Mouse (Mus musculus) heart, embryonic 11.5 days (tissue): Measurements from ENCODE around the gene Minpp1. TPM values are rescaled to one million over a fixed set of nuclear protein-coding genes. Genes with fewer than 3 reads are reported as not detected.
A peak's percentile ranks its signal among the peaks of the same experiment; 100 is the strongest.
"Not testable (repeated sequence)": the region's sequence is repeated elsewhere in the genome, so short reads cannot be mapped to it uniquely, and the experiment has no call there.

Source experiments
- ATAC-seq: fragments of 200-750 bp; cut with Nextera tagmentation; replicated peaks from 2 replicates; pipeline ENCODE4 v1.8.0; 2017; ENCODE audit warnings: moderate library complexity; ENCODE audit not compliant: insufficient number of reproducible peaks, low FRiP score, low TSS enrichment
- H3K27ac ChIP-seq: fragments of 300-500 bp; sonication (generic); 2 replicates; pipeline ENCODE4 v1.5.1; 2014; ENCODE audit warnings: mild to moderate bottlenecking, low read depth, low read length
- H3K27me3 ChIP-seq: fragments of 300-500 bp; sonication (generic); 2 replicates; pipeline ENCODE4 v1.6.1; 2014; ENCODE audit warnings: mild to moderate bottlenecking, low read length, mixed read lengths; ENCODE audit not compliant: control insufficient read depth, insufficient read depth
- H3K36me3 ChIP-seq: fragments of 300-500 bp; sonication (generic); 2 replicates; pipeline ENCODE4 v1.6.1; 2014; ENCODE audit warnings: mild to moderate bottlenecking, low read length, moderate library complexity, mixed read lengths; ENCODE audit not compliant: control insufficient read depth, insufficient read depth
- H3K4me1 ChIP-seq: fragments of 300-500 bp; sonication (generic); 2 replicates; pipeline ENCODE4 v1.6.1; 2014; ENCODE audit warnings: low read length; ENCODE audit not compliant: control insufficient read depth, insufficient read depth
- H3K4me2 ChIP-seq: fragments of 300-500 bp; sonication (generic); 2 replicates; pipeline ENCODE4 v1.6.1; 2014; ENCODE audit warnings: mild to moderate bottlenecking, moderate library complexity
- H3K4me3 ChIP-seq: fragments of 300-500 bp; sonication (generic); 2 replicates; pipeline ENCODE4 v1.5.1; 2014; ENCODE audit warnings: low read depth, low read length
- H3K9ac ChIP-seq: fragments of 300-500 bp; sonication (generic); 2 replicates; pipeline ENCODE4 v1.6.1; 2014; ENCODE audit warnings: mild to moderate bottlenecking, low read depth, low read length, moderate library complexity
- H3K9me3 ChIP-seq: fragments of 300-500 bp; sonication (generic); replicated peaks from 2 replicates; pipeline ENCODE4 v1.6.1; 2016; ENCODE audit warnings: low read length; ENCODE audit not compliant: control insufficient read depth
- WGBS: fragments of 180-500 bp; shearing (Covaris S2); extraction: QIAGEN DNeasy Blood & Tissue Kit; methylation state at CpG from one replicate; pipeline ENCODE4 v1.1.7; 2014; ENCODE audit not compliant: insufficient replicate concordance; 5-methylcytosine and 5-hydroxymethylcytosine counted together
- polyA plus RNA-seq: library from polyadenylated mRNA; unstranded; fragments of >200 nt; fragmentation: Nextera tagmentation; extraction: Ambion mirVana; gene quantifications from 2 replicates; pipeline ENCODE4 v1.2.1, GENCODE M21; 2014

Minpp1 gene
- polyA plus RNA-seq: 74.3 and 77.0 TPM in 2 replicates

DNA sequence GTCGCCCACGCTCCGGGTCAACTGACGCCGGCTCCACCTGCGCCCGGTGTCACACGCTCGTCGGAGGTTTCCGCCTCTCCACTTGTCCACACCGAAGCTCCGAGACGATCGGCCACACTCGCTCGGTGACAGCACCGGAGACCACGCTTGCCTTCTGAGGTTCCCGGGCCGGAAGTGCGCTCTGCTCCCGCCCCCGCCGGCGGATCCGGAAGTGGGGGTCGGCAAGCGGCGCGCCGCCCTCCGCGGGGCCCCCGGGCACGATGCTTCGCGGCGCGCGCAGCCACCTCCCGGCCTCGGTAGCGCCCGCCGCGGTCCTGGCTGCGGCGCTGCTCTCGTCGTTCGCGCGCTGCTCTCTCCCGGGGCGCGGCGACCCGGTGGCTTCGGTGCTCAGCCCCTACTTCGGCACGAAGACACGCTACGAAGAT, at the start of gene Minpp1:
Gene Minpp1 (plus strand): TSS at position 89 of the 425 bp plus-strand sequence.
- Histone ChIP-seq H3K9ac (peak within 1 kb of the TSS; percentile 78), H3K36me3 (no peaks in the 10 kb centered on the region), H3K27ac (peak within 1 kb of the TSS; percentile 85), H3K4me1 (peaks cover 16% of the 10 kb centered on the region), H3K9me3 (no peaks in the 10 kb centered on the region), H3K4me3 (peak within 1 kb of the TSS; percentile 66), H3K4me2 (peak within 1 kb of the TSS; percentile 82), H3K27me3 (no peaks in the 10 kb centered on the region)
- peak; percentile 86 for ATAC-seq
- WGBS: under 1% methylated on average over 64 of the region's 64 CpGs

DNA sequence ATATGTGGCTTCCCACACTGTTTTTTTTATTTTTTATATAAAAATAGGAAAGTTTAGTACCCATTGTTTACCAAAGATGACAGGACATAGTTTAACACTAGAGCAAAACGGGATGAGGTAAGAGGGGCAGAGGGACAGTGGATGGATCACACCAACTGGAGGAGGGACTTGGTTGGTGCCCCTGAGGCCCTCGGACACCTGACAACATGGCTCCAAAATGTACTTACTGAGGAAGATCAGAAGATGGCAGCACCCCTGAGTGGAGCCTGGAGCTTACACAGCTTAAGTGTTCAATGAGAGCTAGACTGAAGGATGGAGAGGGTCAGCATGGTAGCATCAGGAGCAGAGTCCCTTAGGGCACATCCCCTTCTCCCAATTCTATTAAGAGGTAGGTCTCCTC, 46.2 kb upstream of the Minpp1 start:
- Histone ChIP-seq H3K4me2 (no peak overlapping the region), H3K27me3 (no peaks in the 10 kb centered on the region), H3K27ac (no peak overlapping the region), H3K4me1 (no peaks in the 10 kb centered on the region), H3K9ac (no peak overlapping the region), H3K36me3 (no peaks in the 10 kb centered on the region), H3K9me3 (no peaks in the 10 kb centered on the region), H3K4me3 (no peak overlapping the region)
- WGBS: 93% methylated on average over 2 of the region's 2 CpGs
- no peak for ATAC-seq

DNA sequence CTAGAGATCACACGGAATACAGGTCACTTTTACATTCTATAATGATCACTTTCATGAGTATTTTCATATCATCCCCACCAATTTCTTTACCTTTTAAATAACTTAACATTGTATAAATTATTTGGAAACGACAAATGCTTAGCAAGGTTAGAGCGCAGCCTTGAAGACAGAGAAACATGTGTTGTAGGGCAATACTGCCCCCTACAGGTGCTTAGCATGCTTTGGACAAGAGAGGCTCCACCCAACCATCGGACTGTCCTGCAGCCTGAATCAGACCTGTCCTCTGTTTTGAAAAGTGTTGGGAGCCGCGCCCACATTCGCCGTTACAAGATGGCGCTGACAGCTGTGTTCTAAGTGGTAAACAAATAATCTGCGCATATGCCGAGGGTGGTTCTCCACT, 44.0 kb upstream of the Minpp1 start:
- no peaks in the 10 kb centered on the region for H3K36me3 ChIP-seq
- H3K4me3 ChIP-seq: no peak overlapping the region
- H3K4me2 ChIP-seq: no peak overlapping the region
- no peaks in the 10 kb centered on the region for H3K9me3 ChIP-seq
- no peak for ATAC-seq
- no peaks in the 10 kb centered on the region for H3K4me1 ChIP-seq
- H3K27me3 ChIP-seq: no peaks in the 10 kb centered on the region
- H3K27ac ChIP-seq: no peak overlapping the region
- WGBS: 93% methylated on average over 9 of the region's 11 CpGs
- H3K9ac ChIP-seq: no peak overlapping the region

DNA sequence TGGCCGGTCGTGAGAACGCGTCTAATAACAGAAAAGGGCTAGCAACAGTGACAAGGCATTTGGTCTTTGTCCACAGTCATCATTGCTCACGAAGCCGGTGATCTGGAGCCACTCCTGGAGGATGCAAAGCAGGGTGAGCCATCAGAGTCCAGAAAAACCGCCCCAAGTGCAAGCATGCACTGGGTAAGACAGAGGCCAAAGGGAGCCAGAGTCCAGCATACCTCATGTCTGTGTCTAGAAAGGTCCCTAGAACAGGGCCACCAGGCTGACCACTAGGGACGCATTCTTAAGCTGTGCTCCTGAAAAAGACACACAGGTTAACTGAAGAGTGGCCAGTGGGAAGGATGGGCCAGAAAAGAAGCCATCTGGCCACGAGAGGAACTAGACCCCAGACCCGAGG, 36.6 kb upstream of the Minpp1 start:
- Histone ChIP-seq H3K36me3 (no peaks in the 10 kb centered on the region), H3K4me1 (no peaks in the 10 kb centered on the region), H3K9ac (no peak overlapping the region), H3K4me2 (no peak overlapping the region), H3K4me3 (no peak overlapping the region), H3K27ac (no peak overlapping the region), H3K27me3 (no peaks in the 10 kb centered on the region), H3K9me3 (no peaks in the 10 kb centered on the region; the same call in 1 of the 2 replicates)
- 88% methylated on average over 10 of the region's 10 CpGs for WGBS
- ATAC-seq: no peak

DNA sequence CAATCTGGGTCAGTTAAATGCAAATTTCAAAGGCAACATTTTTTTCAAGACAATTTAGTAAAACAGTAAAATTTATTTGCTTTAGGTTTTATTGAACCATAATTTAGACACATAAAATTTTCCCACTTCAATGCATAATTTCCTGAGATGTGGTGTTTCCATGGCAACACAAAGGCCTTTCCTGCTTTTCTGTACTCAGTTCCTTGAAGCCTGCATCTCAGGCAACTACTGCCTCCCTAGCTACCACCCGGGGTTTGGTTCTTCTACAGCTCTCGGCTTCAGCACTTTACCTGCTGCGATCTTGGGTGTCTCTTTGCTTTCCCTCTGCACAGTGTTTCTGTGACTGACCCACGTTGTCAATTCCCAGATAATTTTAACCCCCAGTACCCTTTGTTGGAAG, 33.3 kb upstream of the Minpp1 start:
- Histone ChIP-seq H3K4me1 (no peaks in the 10 kb centered on the region), H3K27me3 (no peaks in the 10 kb centered on the region), H3K27ac (no peak overlapping the region), H3K4me2 (no peak overlapping the region), H3K4me3 (no peak overlapping the region), H3K9me3 (no peaks in the 10 kb centered on the region; the same call in 1 of the 2 replicates), H3K36me3 (no peaks in the 10 kb centered on the region), H3K9ac (no peak overlapping the region)
- no peak for ATAC-seq
- WGBS: 80% methylated on average over 4 of the region's 4 CpGs

DNA sequence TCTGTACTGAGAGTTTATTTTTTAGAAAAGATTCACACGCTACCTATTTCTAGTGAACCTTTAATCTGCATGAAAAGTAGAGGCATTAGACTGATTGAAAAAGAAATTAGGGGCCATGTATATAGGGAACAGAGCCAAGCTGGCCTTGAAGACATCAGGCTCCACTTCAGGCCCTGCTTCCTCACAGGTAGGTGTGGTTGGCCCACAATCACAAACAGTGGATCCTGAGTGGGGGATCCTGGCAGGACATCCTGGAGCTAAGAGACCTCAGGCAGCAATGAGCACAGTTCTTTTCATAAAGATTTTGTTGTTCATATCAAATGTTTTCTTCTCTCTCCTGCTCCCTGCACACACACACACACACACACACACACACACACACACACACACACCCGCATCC, 28.8 kb upstream of the Minpp1 start:
- 66% methylated on average over 2 of the region's 2 CpGs for WGBS
- Histone ChIP-seq H3K4me1 (no peaks in the 10 kb centered on the region), H3K9me3 (no peaks in the 10 kb centered on the region), H3K4me3 (no peak overlapping the region), H3K9ac (no peak overlapping the region), H3K4me2 (no peak overlapping the region), H3K27ac (no peak overlapping the region), H3K36me3 (no peaks in the 10 kb centered on the region), H3K27me3 (no peaks in the 10 kb centered on the region)
- ATAC-seq: no peak

DNA sequence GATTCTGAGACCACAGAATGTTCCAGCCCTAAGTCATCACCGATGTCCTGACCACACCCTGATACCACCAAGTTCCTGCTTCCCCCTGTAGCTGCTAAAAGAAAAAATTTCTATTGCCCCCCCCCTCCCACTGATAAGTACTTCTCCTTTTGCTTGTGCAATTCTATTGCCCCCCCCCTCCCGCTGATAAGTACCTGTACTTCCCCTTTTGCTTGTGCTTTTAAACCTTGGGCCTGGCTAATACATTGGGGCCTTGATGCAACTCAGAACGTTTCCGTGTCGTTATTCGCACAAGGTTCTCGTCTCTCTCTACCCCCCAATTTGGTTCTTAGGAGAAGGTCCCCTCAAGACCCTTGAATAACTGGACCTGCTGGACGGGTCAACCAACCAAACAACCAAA, 27.9 kb upstream of the Minpp1 start:
- H3K4me1 ChIP-seq, H3K9ac ChIP-seq, H3K4me2 ChIP-seq, H3K4me3 ChIP-seq, ATAC-seq, H3K27ac ChIP-seq, H3K36me3 ChIP-seq, H3K9me3 ChIP-seq, H3K27me3 ChIP-seq: not testable (repeated sequence)
- WGBS: 76% methylated on average over 8 of the region's 8 CpGs

DNA sequence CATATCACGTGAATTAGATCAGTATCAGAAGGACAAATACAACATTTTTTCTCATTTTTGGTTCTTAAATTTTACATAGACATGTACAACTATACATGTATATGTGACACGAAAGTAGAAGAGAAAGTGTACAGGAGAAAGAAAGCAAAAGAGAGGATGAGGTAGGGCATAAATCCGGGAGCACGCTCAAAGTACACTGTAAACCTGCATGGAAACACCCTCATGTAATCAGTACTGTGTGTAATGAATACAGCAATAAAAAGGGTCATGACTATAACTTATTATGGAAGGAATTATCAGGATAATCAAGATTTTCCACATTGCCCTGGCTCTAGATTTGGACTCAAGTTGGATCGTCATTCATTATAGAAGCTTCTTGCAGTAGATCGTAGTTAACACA, 22.5 kb upstream of the Minpp1 start:
- WGBS: 92% methylated on average over 6 of the region's 6 CpGs
- Histone ChIP-seq H3K4me1 (no peaks in the 10 kb centered on the region), H3K9ac (no peak overlapping the region), H3K9me3 (no peaks in the 10 kb centered on the region), H3K4me3 (no peak overlapping the region), H3K27ac (no peak overlapping the region), H3K36me3 (no peaks in the 10 kb centered on the region), H3K4me2 (no peak overlapping the region), H3K27me3 (no peaks in the 10 kb centered on the region)
- ATAC-seq: no peak

DNA sequence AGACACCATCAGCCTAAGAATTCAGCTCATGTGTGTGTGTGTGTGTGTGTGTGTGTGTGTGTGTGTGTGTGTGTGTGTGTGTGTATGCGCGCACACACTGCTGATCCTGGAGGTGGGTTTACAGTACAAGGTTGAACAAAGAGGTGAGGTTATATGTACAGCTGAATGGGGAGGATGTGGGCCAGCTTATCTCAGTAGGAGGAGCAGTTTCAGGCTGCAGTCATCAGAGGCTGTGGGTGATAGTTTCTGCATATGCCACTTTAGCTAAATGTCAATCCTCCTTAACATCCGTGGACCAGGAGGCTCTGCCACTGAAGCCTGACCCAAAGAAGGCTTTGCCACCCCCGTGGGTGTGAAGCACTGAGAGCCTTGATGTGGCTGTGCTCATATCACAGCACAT, 20.3 kb upstream of the Minpp1 start:
- no peaks in the 10 kb centered on the region for H3K9me3 ChIP-seq
- 68% methylated on average over 4 of the region's 4 CpGs for WGBS
- no peaks in the 10 kb centered on the region for H3K27me3 ChIP-seq
- H3K9ac ChIP-seq: no peak overlapping the region
- no peak for ATAC-seq
- no peak overlapping the region for H3K4me2 ChIP-seq
- no peak overlapping the region for H3K27ac ChIP-seq
- no peaks in the 10 kb centered on the region for H3K36me3 ChIP-seq
- H3K4me1 ChIP-seq: no peaks in the 10 kb centered on the region
- H3K4me3 ChIP-seq: no peak overlapping the region
